Mouse (Mus musculus): ENCODE measurements around the gene Foxn4.

Foxn4 gene

DNA sequence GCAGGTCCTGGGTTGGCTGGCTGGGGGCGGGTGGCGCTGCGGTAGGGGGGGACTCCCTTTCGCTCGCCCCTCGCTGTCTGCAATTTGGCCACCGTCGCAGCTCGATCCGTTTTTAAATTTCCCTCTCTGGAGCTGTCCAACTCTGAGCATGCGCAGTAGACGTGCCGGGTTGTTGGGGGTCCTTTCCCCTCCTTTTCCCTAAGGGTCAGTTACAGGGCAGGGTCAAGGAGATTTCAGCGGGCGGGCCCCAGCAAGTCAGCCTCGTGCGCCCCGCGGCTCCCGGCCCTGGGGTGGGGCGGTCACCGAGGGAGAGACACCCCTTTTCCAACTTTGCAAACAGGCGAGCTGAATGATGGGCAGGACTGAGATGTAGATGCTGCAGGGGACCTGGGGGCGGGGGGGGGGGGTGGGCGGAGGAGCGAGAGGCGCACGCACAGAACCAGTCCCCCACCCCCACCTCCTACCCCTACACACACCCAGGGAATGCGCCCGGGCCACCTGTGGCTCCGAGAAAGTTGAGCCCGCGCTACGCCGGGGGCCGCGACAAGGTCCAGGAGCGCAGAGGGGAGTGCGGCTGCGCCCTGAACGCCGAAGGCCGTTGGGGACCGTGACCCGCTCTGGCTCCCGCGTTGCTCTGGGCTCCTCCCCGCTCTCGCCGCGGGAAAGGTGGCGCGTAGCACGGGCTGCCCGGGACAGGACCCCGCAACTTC is at the start of gene Foxn4:
Gene Foxn4 (minus strand): TSS at position 115 of the 710 bp plus-strand sequence.
- no peak for DNase-seq (ENCODE audit: low read depth, low spot score)

GRCm38 (mm10) chr5:114323105-114323790 is 49.6 kb upstream of the Foxn4 start:
- no peak for DNase-seq (ENCODE audit: low read depth, low spot score)

DNA sequence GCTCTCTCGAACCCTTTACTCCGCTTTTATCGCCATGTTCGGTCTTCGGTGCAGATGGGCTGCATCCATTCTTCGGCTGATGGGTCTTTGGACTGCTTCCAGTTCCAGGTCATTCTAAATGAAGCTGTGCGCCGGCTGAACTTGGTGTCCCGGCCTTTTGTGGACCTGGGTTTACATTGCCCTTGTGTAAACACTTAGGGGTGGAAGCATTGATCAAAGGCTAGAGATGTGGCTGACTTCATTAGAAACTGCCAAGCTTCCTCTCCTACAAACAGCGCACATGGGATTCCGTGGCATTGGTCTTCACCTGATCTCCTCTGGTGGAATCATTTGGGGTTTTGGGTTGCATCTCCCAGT is 36.1 kb upstream of the Foxn4 start:
- no peak for DNase-seq (ENCODE audit: low read depth, low spot score)

DNA sequence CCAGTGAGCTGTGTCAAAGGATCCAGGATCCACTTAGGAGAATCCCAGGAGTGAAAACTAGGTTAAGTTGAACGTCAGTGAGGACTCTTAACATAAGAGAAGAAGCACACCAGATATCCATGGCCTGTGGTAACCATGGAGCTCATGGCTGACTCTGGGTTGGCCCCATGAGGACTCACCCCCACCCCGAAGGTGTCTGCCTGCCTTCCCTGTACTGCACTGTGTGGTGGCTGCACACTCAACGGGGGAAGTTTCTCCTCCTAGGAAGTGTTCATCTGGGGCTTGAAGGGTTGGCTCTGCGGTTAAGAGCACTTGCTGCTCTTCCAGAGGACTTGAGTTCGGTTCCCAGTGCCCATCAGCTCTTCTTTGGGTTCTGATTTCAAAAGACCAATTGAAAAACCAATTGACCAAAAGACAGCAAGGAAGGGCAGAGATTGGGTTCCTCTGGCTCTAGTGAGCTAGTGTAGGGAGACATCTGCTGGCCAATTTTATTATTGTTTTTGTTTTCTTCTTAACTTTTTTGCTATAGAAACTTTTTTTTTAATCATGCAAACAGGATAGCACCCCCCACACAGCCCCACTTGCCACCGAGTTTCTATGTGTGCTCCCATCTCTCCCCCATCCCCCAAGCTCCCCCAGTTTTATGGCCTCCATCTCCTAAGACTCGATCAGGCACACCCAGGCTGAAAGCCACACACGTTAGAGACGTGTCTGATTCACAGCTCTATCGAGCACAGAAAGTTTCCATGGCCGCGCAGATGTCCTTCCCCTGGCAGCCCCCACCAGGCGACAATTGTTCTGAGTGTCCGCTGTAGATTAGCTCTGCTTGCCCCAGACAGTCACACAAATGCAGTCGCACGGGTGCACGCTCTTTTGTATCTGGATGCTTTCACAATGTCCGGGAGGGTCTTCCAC is 35.4 kb upstream of the Foxn4 start:
- no peak for DNase-seq (ENCODE audit: low read depth, low spot score)

DNA sequence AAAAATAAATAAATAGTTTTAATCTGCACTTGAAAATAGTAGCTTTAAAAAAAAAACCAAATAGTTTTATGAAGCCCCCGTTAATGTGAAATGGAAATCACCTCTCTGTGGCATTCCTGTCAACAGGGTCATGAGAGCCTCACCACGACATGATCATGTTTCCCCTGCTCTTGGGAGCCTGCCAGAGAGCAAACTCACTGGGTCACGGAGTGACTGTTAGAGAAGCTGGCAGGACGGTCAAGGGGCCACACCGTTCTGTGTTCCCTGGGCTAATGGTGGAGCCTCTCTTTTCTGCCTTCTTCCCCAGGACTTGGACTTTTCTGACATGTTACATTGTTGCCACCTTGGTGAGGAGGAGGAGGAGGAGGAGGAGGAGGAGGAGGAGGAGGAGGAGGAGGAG is 32.9 kb upstream of the Foxn4 start:
- DNase-seq (ENCODE audit: low read depth, low spot score): no peak

- DNase-seq (ENCODE audit: low read depth, low spot score): no peak
These were observed 29.6 kb upstream of the Foxn4 start for GRCm38 (mm10) chr5:114303166-114303565.

- no peak for DNase-seq (ENCODE audit: low read depth, low spot score)
These were observed 26.4 kb upstream of the Foxn4 start for GRCm38 (mm10) chr5:114299883-114300610.

DNA sequence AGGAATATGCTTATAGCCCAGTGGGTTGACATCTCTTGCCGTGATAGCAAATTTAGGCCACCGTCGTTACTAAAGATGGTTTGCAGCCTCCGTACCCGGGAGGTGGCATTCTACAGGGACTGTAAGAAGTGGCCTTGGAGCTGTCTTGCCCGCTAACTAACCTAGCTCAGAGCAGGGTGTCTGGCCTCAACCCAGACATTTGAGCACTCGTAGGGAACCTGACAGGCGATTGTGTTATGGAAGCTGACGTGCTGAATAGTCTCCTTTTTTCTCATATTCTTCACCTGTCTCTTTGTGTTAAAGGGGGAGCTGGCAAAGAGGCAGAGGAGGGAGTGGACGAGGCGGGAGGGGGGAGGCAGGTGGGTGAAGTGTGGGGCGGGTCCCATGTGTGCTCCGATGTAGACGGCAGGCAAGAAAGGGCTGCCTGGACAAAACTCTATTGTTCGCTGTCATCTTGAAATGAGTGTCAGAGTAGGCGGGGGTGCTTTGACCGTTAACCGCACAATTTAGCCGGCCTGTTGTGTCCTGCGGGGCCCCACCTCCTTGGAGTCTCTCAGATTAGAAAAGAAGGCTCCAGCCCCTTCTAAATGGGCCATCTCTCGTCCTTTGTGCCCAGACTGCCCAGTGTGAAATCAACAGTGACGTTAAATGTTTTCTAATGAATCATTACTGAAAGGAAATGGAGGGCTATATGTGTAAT is 25.7 kb upstream of the Foxn4 start:
- no peak for DNase-seq (ENCODE audit: low read depth, low spot score)

GRCm38 (mm10) chr5:114298212-114298894 is 24.7 kb upstream of the Foxn4 start:
- no peak for DNase-seq (ENCODE audit: low read depth, low spot score)

- DNase-seq (ENCODE audit: low read depth, low spot score): no peak
These were observed 23.4 kb upstream of the Foxn4 start for GRCm38 (mm10) chr5:114296693-114297631.

GRCm38 (mm10) chr5:114290004-114290403 is 16.4 kb upstream of the Foxn4 start:
- no peak for DNase-seq (ENCODE audit: low read depth, low spot score)

DNA sequence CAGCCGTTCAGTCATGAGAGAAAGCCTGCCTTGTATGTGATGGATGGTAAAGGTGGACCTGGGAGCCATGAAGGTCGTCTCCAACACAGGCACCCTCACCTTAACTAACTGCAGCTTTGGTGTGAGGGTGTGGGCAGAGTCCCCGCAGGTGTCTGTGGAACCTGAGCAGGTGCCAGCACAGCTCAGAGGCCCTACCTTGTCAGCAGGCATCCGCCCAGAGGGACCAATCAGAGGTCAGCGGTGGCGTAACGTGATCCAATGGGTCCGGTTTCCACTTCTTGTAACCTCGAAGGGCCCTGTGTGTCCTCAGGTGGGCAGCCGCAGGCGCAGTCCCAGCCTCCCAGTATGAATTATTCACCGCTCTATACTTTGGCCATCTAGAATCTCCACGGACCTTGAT is 15.3 kb upstream of the Foxn4 start, which contains the start of gene Myo1h:
Gene Myo1h (plus strand): TSS at position 293 of the 400 bp plus-strand sequence.
- DNase-seq (ENCODE audit: low read depth, low spot score): no peak

GRCm38 (mm10) chr5:114288396-114288795 is 14.8 kb upstream of the Foxn4 start:
- DNase-seq (ENCODE audit: low read depth, low spot score): no peak

- DNase-seq (ENCODE audit: low read depth, low spot score): no peak
These were observed 13.4 kb upstream of the Foxn4 start for GRCm38 (mm10) chr5:114286872-114287571.

- DNase-seq (ENCODE audit: low read depth, low spot score): no peak
These were observed 12.5 kb upstream of the Foxn4 start for GRCm38 (mm10) chr5:114286102-114286501.

DNA sequence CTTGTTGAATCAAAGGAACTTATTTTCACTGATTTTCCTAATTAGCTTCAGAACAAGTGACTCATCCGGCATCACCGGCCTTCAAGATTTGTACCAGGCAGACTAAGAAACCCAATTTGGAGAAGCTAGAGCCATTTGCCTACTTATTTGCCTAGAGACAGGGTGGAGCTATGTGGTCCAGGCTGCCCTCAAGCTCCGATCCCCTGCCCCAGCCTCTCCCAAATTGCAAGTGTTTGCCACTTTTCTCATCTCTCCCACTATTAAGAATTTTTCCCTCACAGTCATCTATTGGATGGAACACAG is 11.7 kb upstream of the Foxn4 start:
- no peak for DNase-seq (ENCODE audit: low read depth, low spot score)

DNA sequence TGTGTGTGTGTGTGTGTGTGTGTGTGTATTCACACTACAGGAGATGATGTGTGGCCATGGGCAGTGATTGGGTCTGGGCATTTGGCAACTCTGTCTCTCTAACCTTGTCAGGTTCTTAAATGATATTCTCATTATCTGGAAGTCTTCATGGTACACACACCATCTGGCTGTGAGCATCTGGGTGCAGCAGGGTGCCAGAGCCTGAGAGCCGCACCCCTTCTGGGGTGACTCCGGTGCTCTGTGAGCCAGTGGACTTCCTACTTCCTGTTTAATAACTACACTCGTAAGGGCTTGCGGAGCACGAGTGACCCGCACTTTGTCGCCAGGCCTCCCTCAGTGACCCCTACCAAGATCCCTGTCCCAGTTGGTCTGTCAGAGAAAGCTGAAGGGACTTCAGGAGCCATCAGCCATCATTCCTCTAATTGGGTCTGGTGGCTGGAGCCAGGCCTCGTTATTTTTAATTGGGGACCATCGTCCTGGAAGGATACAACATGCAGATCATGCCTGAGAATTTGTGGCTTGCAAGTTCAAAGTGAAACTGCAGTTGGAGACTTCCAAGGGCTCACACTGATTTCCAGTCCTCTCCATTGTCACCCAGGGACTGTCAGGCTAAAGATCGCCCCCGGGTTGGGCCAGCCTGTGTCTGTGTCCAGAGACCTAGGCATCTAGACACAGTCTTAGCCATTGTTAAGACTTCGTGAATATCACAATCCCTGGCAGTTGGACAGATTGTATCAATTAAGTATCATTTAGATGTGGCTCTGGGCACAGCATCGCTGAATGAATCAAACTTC is 11.2 kb upstream of the Foxn4 start:
- DNase-seq (ENCODE audit: low read depth, low spot score): no peak

DNA sequence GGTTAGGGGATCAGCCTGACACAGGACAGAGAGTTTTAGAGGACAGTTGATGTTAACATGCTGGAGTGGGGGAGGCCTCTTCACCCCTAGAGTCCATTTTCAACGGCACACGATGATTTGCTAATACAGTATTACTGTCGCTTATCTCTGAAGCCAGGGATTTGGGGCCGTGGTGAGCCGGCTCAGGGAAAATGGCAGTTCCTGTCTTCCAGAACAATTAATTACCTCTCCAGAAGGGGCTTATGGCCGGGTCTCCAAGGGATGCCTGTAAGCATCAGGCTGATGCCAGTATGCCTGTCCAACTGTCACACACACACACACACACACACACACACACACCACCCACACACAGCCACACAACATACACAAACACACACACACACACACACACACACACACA is 8.7 kb upstream of the Foxn4 start:
- DNase-seq (ENCODE audit: low read depth, low spot score): no peak

All from retina, postnatal 7 days (tissue).